Mouse (Mus musculus) liver, adult 10 weeks (tissue): Measurements from ENCODE around the gene Fam20a. TPM values are rescaled to one million over a fixed set of nuclear protein-coding genes. Genes with fewer than 3 reads are reported as not detected.

Experiments used
- polyA plus RNA-seq: library from polyadenylated mRNA; stranded (reverse); fragments of 350-450 nt; fragmentation: Illumina TruSeq; extraction: RNeasy Lipid Tissue Mini Kit (QIAGEN cat#74804); gene quantifications from one replicate; pipeline ENCODE4 v1.2.3, GENCODE M21; 2014; ENCODE audit warnings: low read depth, low replicate concordance

The Fam20a gene
- 7.2 TPM for polyA plus RNA-seq

GRCm38 (mm10) chr11:109721781-109722446 lies at the start of gene Fam20a:
Gene Fam20a (minus strand): TSS chr11:109722279.

GRCm38 (mm10) chr11:109649206-109649605 lies 72.9 kb downstream of the Fam20a start, which contains the start of gene Prkar1a:
Gene Prkar1a (plus strand): TSS chr11:109649405.

Other genes with a start within 250 kb of the Fam20a start
- gene Arsg, start 248.9 kb downstream of the Fam20a start, polyA plus RNA-seq: 6.0 TPM
- gene Slc16a6, start 248.7 kb downstream of the Fam20a start, polyA plus RNA-seq: 5.9 TPM
- gene Wipi1, start 110.3 kb downstream of the Fam20a start, polyA plus RNA-seq: 10.5 TPM
- gene Prkar1a, start 72.9 kb downstream of the Fam20a start, polyA plus RNA-seq: 109 TPM
- gene 1700012B07Rik, start 105.8 kb upstream of the Fam20a start, polyA plus RNA-seq: not detected